Mouse (Mus musculus) small intestine, adult 2 months (tissue): ENCODE results near the gene Elovl6. TPM values are rescaled to one million over a fixed set of nuclear protein-coding genes. Genes with fewer than 3 reads are reported as not detected.
A peak's percentile ranks its signal among the peaks of the same experiment; 100 is the strongest.

Experiments used
- H3K27ac ChIP-seq: fragments of 200-500 bp; 2 replicates; pipeline ENCODE4 v1.5.1; 2012; ENCODE audit warnings: low read depth, low read length, control low read depth, inconsistent platforms; ENCODE audit not compliant: insufficient read depth
- H3K27me3 ChIP-seq: fragments of 200-500 bp; 2 replicates; pipeline ENCODE4 v1.6.1; 2012; ENCODE audit warnings: mild to moderate bottlenecking, moderate library complexity, low read length, inconsistent platforms; ENCODE audit not compliant: control insufficient read depth, insufficient read depth
- H3K36me3 ChIP-seq: fragments of 200-500 bp; 2 replicates; pipeline ENCODE4 v1.6.1; 2012; ENCODE audit warnings: mild to moderate bottlenecking, low read length, control low read depth, inconsistent platforms; ENCODE audit not compliant: control insufficient read depth, insufficient read depth
- H3K4me1 ChIP-seq: fragments of 200-500 bp; 2 replicates; pipeline ENCODE4 v1.6.1; 2012; ENCODE audit warnings: low read length, inconsistent platforms, mixed read lengths; ENCODE audit not compliant: control insufficient read depth, insufficient read depth, insufficient read length
- H3K4me3 ChIP-seq: fragments of 200-500 bp; 2 replicates; pipeline ENCODE4 v1.5.1; 2012; ENCODE audit warnings: low read depth, mild to moderate bottlenecking, control low read depth, inconsistent platforms, low read length, moderate library complexity
- CTCF ChIP-seq: fragments of 200-500 bp; IDR thresholded peaks from 2 replicates; pipeline ENCODE4 v1.5.1; 2012; ENCODE audit warnings: low read depth, mild to moderate bottlenecking, control low read depth, inconsistent platforms, low read length, moderate library complexity, mixed read lengths; ENCODE audit not compliant: insufficient replicate concordance, insufficient read length; ENCODE audit errors: extremely low read depth
- POLR2A ChIP-seq: fragments of 200-500 bp; IDR thresholded peaks from 2 replicates; pipeline ENCODE4 v1.6.1; 2012; ENCODE audit warnings: low read depth, mild to moderate bottlenecking, control low read depth, inconsistent platforms, low read length, moderate library complexity
- WGBS: fragments of 180-500 bp; shearing (Covaris S2); methylation state at CpG from one replicate; pipeline ENCODE4 v1.1.7; 2018; 5-methylcytosine and 5-hydroxymethylcytosine counted together
- polyA plus RNA-seq: library from polyadenylated mRNA; depleted of rRNA; stranded (reverse); fragments of >200 nt; gene quantifications from 2 replicates; pipeline ENCODE4 v1.2.3, GENCODE M21; 2012; rRNA removed

The Elovl6 gene
- 25.3 and 56.2 TPM in 2 replicates for polyA plus RNA-seq

- Histone ChIP-seq H3K27ac (peak within 1 kb of the TSS; percentile 31), H3K27me3 (no peaks in the 10 kb centered on the region), H3K36me3 (no peaks in the 10 kb centered on the region), H3K4me1 (peaks cover 14% of the 10 kb centered on the region), H3K4me3 (peak within 1 kb of the TSS; percentile 78)
- WGBS: under 1% methylated on average over 35 of the region's 35 CpGs
- TF ChIP-seq CTCF (no peak; the same call in 1 of the 2 replicates), POLR2A (peak; percentile 63; the same call in 1 of the 2 replicates)
Observed at GRCm38 (mm10) chr3:129532180-129532864, at the start of gene Elovl6. Gene Elovl6 (plus strand): TSS chr3:129532355.

GRCm38 (mm10) chr3:129488774-129489173 is 43.4 kb upstream of the Elovl6 start:
- Histone ChIP-seq H3K27ac (no peak overlapping the region), H3K27me3 (no peaks in the 10 kb centered on the region), H3K4me1 (no peaks in the 10 kb centered on the region), H3K36me3 (no peaks in the 10 kb centered on the region), H3K4me3 (no peak overlapping the region)
- whole genome bisulfite sequencing: 89% methylated on average over 4 of the region's 4 CpGs
- no peak for TF ChIP-seq POLR2A
- TF ChIP-seq CTCF: no peak

- Histone ChIP-seq H3K4me3 (no peak overlapping the region), H3K36me3 (no peaks in the 10 kb centered on the region), H3K4me1 (no peaks in the 10 kb centered on the region), H3K27ac (no peak overlapping the region), H3K27me3 (no peaks in the 10 kb centered on the region)
- WGBS: 79% methylated on average over 10 of the region's 10 CpGs
- TF ChIP-seq POLR2A: no peak
- TF ChIP-seq CTCF: no peak
Observed at GRCm38 (mm10) chr3:129494123-129494522, 38.0 kb upstream of the Elovl6 start.

- H3K4me1 ChIP-seq: no peaks in the 10 kb centered on the region
- H3K4me3 ChIP-seq: no peak overlapping the region
- no peak for TF ChIP-seq POLR2A
- no peaks in the 10 kb centered on the region for H3K36me3 ChIP-seq
- 81% methylated on average over 4 of the region's 4 CpGs for WGBS
- H3K27me3 ChIP-seq: no peaks in the 10 kb centered on the region
- H3K27ac ChIP-seq: no peak overlapping the region
Observed at GRCm38 (mm10) chr3:129494731-129495130, 37.4 kb upstream of the Elovl6 start.

- peaks cover 2% of the 10 kb centered on the region; the same call in 1 of the 2 replicates for H3K4me1 ChIP-seq
- no peak overlapping the region for H3K27ac ChIP-seq
- no peaks in the 10 kb centered on the region for H3K27me3 ChIP-seq
- no peaks in the 10 kb centered on the region for H3K36me3 ChIP-seq
- 86% methylated on average over 7 of the region's 7 CpGs for WGBS
- TF ChIP-seq CTCF (no peak), POLR2A (no peak)
- no peak overlapping the region for H3K4me3 ChIP-seq
Observed at GRCm38 (mm10) chr3:129503781-129504180, 28.4 kb upstream of the Elovl6 start.

- Histone ChIP-seq H3K27ac (no peak overlapping the region), H3K4me1 (peaks cover 2% of the 10 kb centered on the region; the same call in 1 of the 2 replicates), H3K36me3 (no peaks in the 10 kb centered on the region), H3K4me3 (no peak overlapping the region), H3K27me3 (no peaks in the 10 kb centered on the region)
- WGBS: 25% methylated on average over 6 of the region's 6 CpGs
- no peak for TF ChIP-seq POLR2A
- no peak for TF ChIP-seq CTCF
Observed at GRCm38 (mm10) chr3:129504928-129505327, 27.2 kb upstream of the Elovl6 start.

GRCm38 (mm10) chr3:129507736-129508135 is 24.4 kb upstream of the Elovl6 start:
- Histone ChIP-seq H3K4me3 (no peak overlapping the region), H3K36me3 (no peaks in the 10 kb centered on the region)
- 95% methylated on average over 1 of the region's 1 CpGs for WGBS

More at GRCm38 (mm10) chr3:129507736-129508135, 24.4 kb upstream of the Elovl6 start:
- TF ChIP-seq POLR2A: no peak
- TF ChIP-seq CTCF: no peak
- Histone ChIP-seq H3K27me3 (no peaks in the 10 kb centered on the region), H3K4me1 (peaks cover 2% of the 10 kb centered on the region; the same call in 1 of the 2 replicates), H3K27ac (no peak overlapping the region)
